Mouse (Mus musculus): ENCODE measurements around the gene Ano9.

The Ano9 gene

GRCm38 (mm10) chr7:141062525-141062924 is 55.1 kb downstream of the Ano9 start:
- no peak for DNase-seq (ENCODE audit: low spot score in 2 of 2)

GRCm38 (mm10) chr7:141061269-141061692 is 56.3 kb downstream of the Ano9 start:
- DNase-seq (ENCODE audit: low spot score in 2 of 2) = no peak

- peak; percentile 25 to 62 for DNase-seq (ENCODE audit: low spot score in 2 of 2)
Observed at GRCm38 (mm10) chr7:141060426-141061242, 57.0 kb downstream of the Ano9 start, which contains the start of gene B4galnt4. B4galnt4 (plus strand) TSS chr7:141061104.

DNA sequence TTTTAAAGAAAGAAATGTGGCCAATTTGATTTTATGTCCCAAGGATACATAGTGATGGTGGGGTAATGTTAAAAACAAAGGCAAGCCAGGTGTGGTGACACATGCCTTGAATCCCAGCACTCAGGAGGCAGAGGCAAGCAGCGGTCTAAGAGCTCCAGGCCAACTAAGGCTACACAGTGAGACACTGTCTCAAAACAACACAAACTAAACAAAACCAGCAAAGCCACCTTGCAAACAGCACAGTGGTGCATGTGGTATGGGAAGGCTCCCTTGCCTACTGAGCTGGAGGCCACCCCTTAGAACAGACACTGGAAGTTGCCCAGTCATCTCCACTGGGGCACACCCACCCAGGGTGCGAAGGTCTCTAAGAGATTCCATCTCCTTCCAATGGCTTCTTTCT is 57.7 kb downstream of the Ano9 start:
- DNase-seq (ENCODE audit: low spot score in 2 of 2) = no peak

- DNase-seq (ENCODE audit: low spot score in 2 of 2) = no peak
Observed at GRCm38 (mm10) chr7:141058601-141059341, 58.8 kb downstream of the Ano9 start.

DNA sequence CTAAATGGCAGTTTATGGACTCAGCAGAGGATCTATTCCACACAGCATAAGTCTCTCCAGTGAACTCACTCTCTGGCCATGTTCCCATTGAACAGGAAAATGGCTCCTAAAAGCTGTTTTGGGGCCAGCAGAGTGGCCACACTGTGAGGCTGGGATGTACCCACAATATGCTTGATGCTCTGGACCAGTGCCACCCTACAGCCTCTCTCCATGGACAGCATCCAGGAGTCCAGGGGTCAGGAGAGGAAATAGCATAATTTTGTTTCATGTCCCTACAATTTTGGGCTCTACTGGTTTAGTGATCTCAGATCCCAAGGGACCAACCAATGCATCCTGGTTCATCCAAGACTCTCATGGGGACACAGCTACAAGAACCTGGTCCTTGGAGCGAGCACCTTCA is 60.1 kb downstream of the Ano9 start:
- no peak for DNase-seq (ENCODE audit: low spot score in 2 of 2)

- no peak for DNase-seq (ENCODE audit: low spot score in 2 of 2)
Observed at GRCm38 (mm10) chr7:141056976-141057375, 60.6 kb downstream of the Ano9 start.

GRCm38 (mm10) chr7:141055785-141056184 is 61.8 kb downstream of the Ano9 start:
- DNase-seq (ENCODE audit: low spot score in 2 of 2) = no peak

DNA sequence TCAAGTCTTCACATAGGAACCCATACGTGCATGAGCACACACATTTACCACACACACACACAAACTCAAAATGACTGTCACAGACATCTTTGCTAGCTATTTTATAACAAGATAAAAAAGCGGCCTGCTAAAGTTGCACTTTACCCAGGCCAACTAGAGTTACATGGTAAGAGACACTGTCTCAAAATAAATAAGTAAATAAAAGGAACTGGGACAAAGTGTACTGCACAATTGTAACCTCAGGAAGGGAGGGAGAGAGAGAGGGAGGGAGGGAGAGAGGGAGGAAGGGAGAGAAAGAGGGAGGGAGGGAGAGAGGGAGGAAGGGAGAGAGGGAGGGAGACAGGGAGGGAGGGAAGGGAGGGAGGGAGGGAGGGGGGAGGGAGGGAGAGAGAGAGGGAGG is 65.2 kb downstream of the Ano9 start:
- DNase-seq (ENCODE audit: low spot score in 2 of 2) = no peak

- DNase-seq (ENCODE audit: low spot score in 2 of 2) = no peak
Observed at GRCm38 (mm10) chr7:141052016-141052415, 65.6 kb downstream of the Ano9 start.
